Mouse (Mus musculus): ENCODE measurements around the gene Pak7. TPM values are rescaled to one million over a fixed set of nuclear protein-coding genes. Genes with fewer than 3 reads are reported as not detected.

Gene Pak7
- polyA plus RNA-seq, 1 experiment: not detected

- no peak overlapping the region for H3K4me2 ChIP-seq (ENCODE audit: low read depth)
- H3K27me3 ChIP-seq (ENCODE audit: control insufficient read depth, insufficient read depth, insufficient read length): peaks cover 3% of the 10 kb centered on the region
- no peak overlapping the region for H3K4me3 ChIP-seq
- TF ChIP-seq REST (IDR thresholded peaks at IDR 0.05; ENCODE audit: insufficient read depth, insufficient read length): no peak
- no peak for TF ChIP-seq MAX (IDR thresholded peaks at IDR 0.05; ENCODE audit: low read depth)
- no peaks in the 10 kb centered on the region for H3K36me3 ChIP-seq (ENCODE audit: control insufficient read depth, insufficient read depth)
- no peak overlapping the region for H3ac ChIP-seq (ENCODE audit: control insufficient read depth, insufficient read length)
- H3K79me2 ChIP-seq (ENCODE audit: control insufficient read depth, insufficient read depth): no peaks in the 10 kb centered on the region
Measured at GRCm38 (mm10) chr2:136064356-136064755, 323.4 kb downstream of the Pak7 start.

GRCm38 (mm10) chr2:136059029-136059669, 328.6 kb downstream of the Pak7 start:
- TF ChIP-seq TCF12 (IDR thresholded peaks at IDR 0.05; ENCODE audit: insufficient read depth, poor library complexity, severe bottlenecking): no peak
- TF ChIP-seq REST (IDR thresholded peaks at IDR 0.05; ENCODE audit: insufficient read depth, insufficient read length): no peak
- no peak for TF ChIP-seq POLR2AphosphoS2 (IDR thresholded peaks at IDR 0.05; ENCODE audit: insufficient read length, low read depth)
- no peak for TF ChIP-seq SRF (IDR thresholded peaks at IDR 0.05; ENCODE audit: control insufficient read depth, insufficient read length, low read depth)
- no peak for TF ChIP-seq POLR2A (IDR thresholded peaks at IDR 0.05; ENCODE audit: insufficient read length, low read depth)
- TF ChIP-seq E2F4 (IDR thresholded peaks at IDR 0.05; ENCODE audit: insufficient read depth): no peak
- no peak for TF ChIP-seq CEBPB (IDR thresholded peaks at IDR 0.05; ENCODE audit: insufficient read depth, poor library complexity, severe bottlenecking)
- no peak for TF ChIP-seq MYOD1 (IDR thresholded peaks at IDR 0.05; ENCODE audit: control insufficient read depth in 1 of 3, insufficient read length in 2 of 3, low read depth in 2 of 3)
- TF ChIP-seq MAX (IDR thresholded peaks at IDR 0.05; ENCODE audit: low read depth): no peak
- no peak for TF ChIP-seq USF1 (IDR thresholded peaks at IDR 0.05; ENCODE audit: low read depth)
- no peak for TF ChIP-seq MYOG (IDR thresholded peaks at IDR 0.05; ENCODE audit: control insufficient read depth in 1 of 3, insufficient read depth in 1 of 3, insufficient read length in 2 of 3, low read depth in 2 of 3)
- no peak for TF ChIP-seq TCF3 (IDR thresholded peaks at IDR 0.05; ENCODE audit: insufficient read length, low read depth)
- Histone ChIP-seq H3K36me3 (ENCODE audit: control insufficient read depth, insufficient read depth) (no peaks in the 10 kb centered on the region), H3K79me2 (ENCODE audit: control insufficient read depth, insufficient read depth) (no peaks in the 10 kb centered on the region), H3K4me2 (ENCODE audit: low read depth) (no peak overlapping the region), H3ac (ENCODE audit: control insufficient read depth, insufficient read length) (no peak overlapping the region), H3K4me3 (no peak overlapping the region), H3K27me3 (ENCODE audit: control insufficient read depth, insufficient read depth, insufficient read length) (peaks cover 6% of the 10 kb centered on the region)

DNA sequence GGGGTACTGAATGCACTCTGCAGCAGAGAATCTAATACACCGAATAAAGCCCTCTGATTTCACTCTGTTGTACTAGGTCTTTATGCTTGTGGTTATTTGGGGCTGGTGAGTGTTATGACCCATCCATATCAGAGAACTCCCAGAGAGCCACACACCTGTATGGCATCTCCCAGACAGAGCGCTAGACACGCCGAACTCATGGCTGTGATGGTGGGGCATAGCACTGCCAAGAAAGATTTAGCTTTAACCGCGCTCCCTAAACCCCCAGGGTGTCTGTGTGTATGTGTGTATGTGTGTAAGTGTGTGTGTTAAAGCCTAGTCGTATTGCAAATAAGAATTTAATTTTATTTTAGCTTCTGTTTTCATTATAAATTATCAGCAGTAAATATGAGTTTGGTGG, 329.4 kb downstream of the Pak7 start:
- TF ChIP-seq MAX (IDR thresholded peaks at IDR 0.05; ENCODE audit: low read depth): no peak
- TF ChIP-seq E2F4 (IDR thresholded peaks at IDR 0.05; ENCODE audit: insufficient read depth): no peak
- TF ChIP-seq POLR2AphosphoS2 (IDR thresholded peaks at IDR 0.05; ENCODE audit: insufficient read length, low read depth): no peak
- no peak for TF ChIP-seq USF1 (IDR thresholded peaks at IDR 0.05; ENCODE audit: low read depth)
- TF ChIP-seq MYOG (IDR thresholded peaks at IDR 0.05; ENCODE audit: control insufficient read depth in 1 of 3, insufficient read depth in 1 of 3, insufficient read length in 2 of 3, low read depth in 2 of 3): no peak
- no peak for TF ChIP-seq POLR2A (IDR thresholded peaks at IDR 0.05; ENCODE audit: insufficient read length, low read depth)
- no peak for TF ChIP-seq SRF (IDR thresholded peaks at IDR 0.05; ENCODE audit: control insufficient read depth, insufficient read length, low read depth)
- TF ChIP-seq CEBPB (IDR thresholded peaks at IDR 0.05; ENCODE audit: insufficient read depth, poor library complexity, severe bottlenecking): no peak
- no peak for TF ChIP-seq TCF3 (IDR thresholded peaks at IDR 0.05; ENCODE audit: insufficient read length, low read depth)
- no peak for TF ChIP-seq MYOD1 (IDR thresholded peaks at IDR 0.05; ENCODE audit: control insufficient read depth in 1 of 3, insufficient read length in 2 of 3, low read depth in 2 of 3)
- TF ChIP-seq REST (IDR thresholded peaks at IDR 0.05; ENCODE audit: insufficient read depth, insufficient read length): no peak
- no peak for TF ChIP-seq TCF12 (IDR thresholded peaks at IDR 0.05; ENCODE audit: insufficient read depth, poor library complexity, severe bottlenecking)
- no peaks in the 10 kb centered on the region for H3K79me2 ChIP-seq (ENCODE audit: control insufficient read depth, insufficient read depth)
- H3K4me3 ChIP-seq: no peak overlapping the region
- H3K4me2 ChIP-seq (ENCODE audit: low read depth): no peak overlapping the region
- H3ac ChIP-seq (ENCODE audit: control insufficient read depth, insufficient read length): no peak overlapping the region
- no peaks in the 10 kb centered on the region for H3K36me3 ChIP-seq (ENCODE audit: control insufficient read depth, insufficient read depth)
- peaks cover 6% of the 10 kb centered on the region for H3K27me3 ChIP-seq (ENCODE audit: control insufficient read depth, insufficient read depth, insufficient read length)

- Histone ChIP-seq H3K36me3 (ENCODE audit: control insufficient read depth, insufficient read depth) (no peaks in the 10 kb centered on the region), H3K4me2 (ENCODE audit: low read depth) (no peak overlapping the region), H3K27me3 (ENCODE audit: control insufficient read depth, insufficient read depth, insufficient read length) (peaks cover 6% of the 10 kb centered on the region), H3K79me2 (ENCODE audit: control insufficient read depth, insufficient read depth) (no peaks in the 10 kb centered on the region), H3ac (ENCODE audit: control insufficient read depth, insufficient read length) (no peak overlapping the region), H3K4me3 (no peak overlapping the region)
- no peak for TF ChIP-seq MAX (IDR thresholded peaks at IDR 0.05; ENCODE audit: low read depth)
- TF ChIP-seq REST (IDR thresholded peaks at IDR 0.05; ENCODE audit: insufficient read depth, insufficient read length): peak; percentile 71
Measured at GRCm38 (mm10) chr2:136057861-136058331, 329.9 kb downstream of the Pak7 start.

DNA sequence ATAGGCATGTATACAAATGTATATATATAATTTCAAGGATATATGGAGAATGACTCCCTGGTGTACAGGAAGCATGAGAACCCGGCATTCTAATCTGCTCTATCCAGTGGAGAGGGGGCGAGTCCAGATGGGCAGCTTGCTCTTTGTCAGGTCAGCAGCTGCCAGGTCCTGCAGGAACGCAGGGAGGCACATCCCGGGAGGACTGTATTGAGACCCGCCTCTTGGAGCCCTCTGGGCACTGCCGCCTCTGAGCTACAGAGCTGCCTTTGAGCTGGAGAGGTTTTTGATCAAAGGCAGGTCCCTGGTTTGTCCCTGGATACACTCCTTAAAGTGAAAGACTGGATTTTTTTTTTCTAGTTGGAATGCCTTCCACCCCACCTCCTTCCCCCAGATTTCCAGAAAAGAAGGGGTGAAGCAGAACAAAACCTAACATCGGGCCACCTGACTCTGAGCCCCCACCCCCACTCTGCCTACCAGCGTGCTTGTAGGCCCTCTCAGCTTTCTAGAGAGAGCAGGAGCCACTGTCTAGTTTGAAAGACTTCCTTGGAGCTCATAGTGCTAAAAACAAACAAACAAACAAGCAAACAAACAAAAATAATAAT, 336.0 kb downstream of the Pak7 start, which contains the start of gene Lamp5:
Lamp5 (plus strand) TSS at position 552 of the 602 bp plus-strand sequence.
- no peak within 1 kb of the TSS for H3ac ChIP-seq (ENCODE audit: control insufficient read depth, insufficient read length)
- H3K79me2 ChIP-seq (ENCODE audit: control insufficient read depth, insufficient read depth): no peaks in the 10 kb centered on the region
- no peak within 1 kb of the TSS for H3K4me3 ChIP-seq
- no peak within 1 kb of the TSS for H3K4me2 ChIP-seq (ENCODE audit: low read depth)
- TF ChIP-seq SRF (IDR thresholded peaks at IDR 0.05; ENCODE audit: control insufficient read depth, insufficient read length, low read depth) (no peak), E2F4 (IDR thresholded peaks at IDR 0.05; ENCODE audit: insufficient read depth) (no peak), CEBPB (IDR thresholded peaks at IDR 0.05; ENCODE audit: insufficient read depth, poor library complexity, severe bottlenecking) (no peak), USF1 (IDR thresholded peaks at IDR 0.05; ENCODE audit: low read depth) (no peak), MYOG (IDR thresholded peaks at IDR 0.05; ENCODE audit: control insufficient read depth in 1 of 3, insufficient read depth in 1 of 3, insufficient read length in 2 of 3, low read depth in 2 of 3) (no peak), TCF3 (IDR thresholded peaks at IDR 0.05; ENCODE audit: insufficient read length, low read depth) (no peak), REST (IDR thresholded peaks at IDR 0.05; ENCODE audit: insufficient read depth, insufficient read length) (no peak)
- H3K27me3 ChIP-seq (ENCODE audit: control insufficient read depth, insufficient read depth, insufficient read length): peaks cover 12% of the 10 kb centered on the region
- no peaks in the 10 kb centered on the region for H3K36me3 ChIP-seq (ENCODE audit: control insufficient read depth, insufficient read depth)

All from myocyte (in vitro differentiated cells).